8 mouse cellular contexts compared by ENCODE assay signal in genomic region chr19:30548411-30549043, GRCm38 (mm10). TPM values are rescaled to one million over a fixed set of nuclear protein-coding genes. Genes with fewer than 3 reads are reported as not detected.
DNase-seq lines count a peak whose midpoint lies in the region; ATAC-seq and TF ChIP-seq lines count a peak whose summit lies in the region.

No protein-coding gene starts in this region.

- no peak for TF ChIP-seq EP300 in lung, postnatal 0 days (IDR thresholded peaks at IDR 0.05)
- no peak for TF ChIP-seq EP300 in stomach, postnatal 0 days (optimal IDR thresholded peaks at IDR 0.05)

- H3K4me3 ChIP-seq in lung, postnatal 0 days (ENCODE audit: low read depth, low read length) = no peak overlapping the region
- H3K4me3 ChIP-seq in forebrain, embryonic 16.5 days (replicated peaks; ENCODE audit: low read length) = peak overlapping the region; percentile 42
- H3K4me3 ChIP-seq in liver, embryonic 13.5 days (replicated peaks) = peak overlapping the region; percentile 37
- H3K4me3 ChIP-seq in stomach, postnatal 0 days (ENCODE audit: low read depth, low read length) = peak overlapping the region; percentile 6

- 2% methylated on average over 23 of the region's 23 CpGs for WGBS in lung, postnatal 0 days
- under 1% methylated on average over 23 of the region's 23 CpGs for WGBS in forebrain, embryonic 16.5 days
- 2% methylated on average over 23 of the region's 23 CpGs for WGBS in liver, embryonic 13.5 days (ENCODE audit: insufficient replicate concordance)
- whole genome bisulfite sequencing in stomach, postnatal 0 days = 4% methylated on average over 23 of the region's 23 CpGs

- H3K4me2 ChIP-seq in lung, postnatal 0 days (replicated peaks; ENCODE audit: low read depth, low read length) = peak overlapping the region; percentile 38; the same call in 1 of the 2 replicates
- peak overlapping the region; percentile 71 for H3K4me2 ChIP-seq in forebrain, embryonic 16.5 days (ENCODE audit: low read length)
- H3K4me2 ChIP-seq in liver, embryonic 13.5 days = peak overlapping the region; percentile 49
- H3K4me2 ChIP-seq in stomach, postnatal 0 days (replicated peaks; ENCODE audit: low read depth) = peak overlapping the region; percentile 46; the same call in 1 of the 2 replicates

- H3K27me3 ChIP-seq in lung, postnatal 0 days (replicated peaks; ENCODE audit: insufficient read depth, low read length) = peaks cover 28% of the 10 kb centered on the region
- peaks cover 46% of the 10 kb centered on the region for H3K27me3 ChIP-seq in forebrain, embryonic 16.5 days (replicated peaks; ENCODE audit: control insufficient read depth, insufficient read depth, low read length)
- peaks cover 46% of the 10 kb centered on the region for H3K27me3 ChIP-seq in liver, embryonic 13.5 days
- peaks cover 2% of the 10 kb centered on the region; the same call in 1 of the 2 replicates for H3K27me3 ChIP-seq in stomach, postnatal 0 days (ENCODE audit: control insufficient read depth, insufficient read depth, low read length)

- H3K36me3 ChIP-seq in lung, postnatal 0 days (ENCODE audit: insufficient read depth, low read length) = no peaks in the 10 kb centered on the region
- no peaks in the 10 kb centered on the region for H3K36me3 ChIP-seq in forebrain, embryonic 16.5 days (ENCODE audit: control insufficient read depth, insufficient read depth)
- H3K36me3 ChIP-seq in liver, embryonic 13.5 days = no peaks in the 10 kb centered on the region
- no peaks in the 10 kb centered on the region for H3K36me3 ChIP-seq in stomach, postnatal 0 days (ENCODE audit: control insufficient read depth, insufficient read depth, low read length)

- H3K9ac ChIP-seq in lung, postnatal 0 days (replicated peaks; ENCODE audit: low read depth) = no peak overlapping the region
- 0 out of 2 replicates have a peak overlapping the region, but pooled peaks have one; percentile 17 for H3K9ac ChIP-seq in forebrain, embryonic 16.5 days (replicated peaks; ENCODE audit: low read depth, low read length)
- no peak overlapping the region for H3K9ac ChIP-seq in liver, embryonic 13.5 days
- H3K9ac ChIP-seq in stomach, postnatal 0 days (ENCODE audit: low read length) = no peak overlapping the region

- DNase-seq in lung, postnatal 0 days (ENCODE audit: low spot score) = no peak
- DNase-seq in lung, postnatal 14 days = no peak
- no peak for DNase-seq in liver, embryonic 13.5 days
- no peak for DNase-seq in stomach, postnatal 0 days (ENCODE audit: low spot score)
- no peak for DNase-seq in gastrocnemius, postnatal 4 days (ENCODE audit: low spot score in 2 of 2)
- DNase-seq in gastrocnemius, adult 18-20 months (ENCODE audit: low spot score) = no peak

- no peak for TF ChIP-seq CTCF in lung, postnatal 0 days (IDR thresholded peaks at IDR 0.05)
- TF ChIP-seq CTCF in stomach, postnatal 0 days (IDR thresholded peaks at IDR 0.05; ENCODE audit: low read depth) = no peak

- H3K27ac ChIP-seq in lung, postnatal 0 days (ENCODE audit: low read length) = no peak overlapping the region
- no peak overlapping the region for H3K27ac ChIP-seq in forebrain, embryonic 16.5 days (ENCODE audit: low read length)
- H3K27ac ChIP-seq in liver, embryonic 13.5 days = no peak overlapping the region
- H3K27ac ChIP-seq in stomach, postnatal 0 days (replicated peaks) = no peak overlapping the region

- H3K9me3 ChIP-seq in lung, postnatal 0 days (ENCODE audit: low read length) = no peaks in the 10 kb centered on the region
- no peaks in the 10 kb centered on the region for H3K9me3 ChIP-seq in forebrain, embryonic 16.5 days (ENCODE audit: control insufficient read depth, low read length)
- no peaks in the 10 kb centered on the region for H3K9me3 ChIP-seq in liver, embryonic 13.5 days (replicated peaks)
- no peaks in the 10 kb centered on the region for H3K9me3 ChIP-seq in stomach, postnatal 0 days (ENCODE audit: control insufficient read depth, low read length)

- ATAC-seq in lung, postnatal 0 days = no peak
- ATAC-seq in forebrain, embryonic 16.5 days = peak; percentile 51
- ATAC-seq in liver, embryonic 13.5 days (ENCODE audit: low read depth) = no peak
- ATAC-seq in stomach, postnatal 0 days (ENCODE audit: low FRiP score, low TSS enrichment) = no peak
- ATAC-seq in inflammation-experienced regulatory T-cells, adult 6 months = no peak

- H3K4me1 ChIP-seq in lung, postnatal 0 days (ENCODE audit: insufficient read depth, low read depth, low read length) = 0 out of 2 replicates have a peak, but pooled peaks cover 4% of the 10 kb centered on the region
- peaks cover 20% of the 10 kb centered on the region for H3K4me1 ChIP-seq in forebrain, embryonic 16.5 days (replicated peaks; ENCODE audit: control insufficient read depth, insufficient read depth, low read length)
- no peaks in the 10 kb centered on the region for H3K4me1 ChIP-seq in liver, embryonic 13.5 days (replicated peaks)
- no peaks in the 10 kb centered on the region; the same call in 1 of the 2 replicates for H3K4me1 ChIP-seq in stomach, postnatal 0 days (replicated peaks; ENCODE audit: control insufficient read depth, insufficient read depth)

RNA-seq across cellular contexts. Expression of gene Dkk1, which starts 0.9 kb away (rescaled TPM):
- not detected in 2 replicates for polyA plus RNA-seq in lung, postnatal 0 days (2015; fragmentation: Nextera tagmentation; extraction: Ambion mirVana)
- polyA plus RNA-seq in forebrain, embryonic 16.5 days (2015; fragmentation: Nextera tagmentation; extraction: Ambion mirVana) = 0.38 and 0.61 TPM in 2 replicates
- 1.3 and 1.7 TPM in 2 replicates for polyA plus RNA-seq in liver, embryonic 13.5 days (2015; fragmentation: Nextera tagmentation; extraction: Ambion mirVana)
- polyA plus RNA-seq in stomach, postnatal 0 days (2015; fragmentation: Nextera tagmentation; extraction: Ambion mirVana) = 0.07 TPM in 2 replicates
- total RNA-seq in gastrocnemius, postnatal 4 days (2021) = not detected
- total RNA-seq in gastrocnemius, adult 18-20 months (2021) = not detected
- not detected for polyA plus RNA-seq in inflammation-experienced regulatory T-cells, adult 6 months (2017; shearing (Covaris generic))
